Mouse (Mus musculus): ENCODE measurements around the gene Acadm. TPM values are rescaled to one million over a fixed set of nuclear protein-coding genes. Genes with fewer than 3 reads are reported as not detected.

Acadm gene
- polyA plus RNA-seq, 1 experiment from 2014 or later, result 45.7 TPM

- Histone ChIP-seq H3K27ac (ENCODE audit: low read depth) (no peak overlapping the region), H3K27me3 (ENCODE audit: insufficient read depth, low read length) (no peaks in the 10 kb centered on the region), H3K9ac (no peak overlapping the region), H3K4me1 (ENCODE audit: insufficient read depth) (no peaks in the 10 kb centered on the region), H3K36me3 (ENCODE audit: insufficient read depth) (no peaks in the 10 kb centered on the region), H3K4me3 (ENCODE audit: low read depth, low read length) (no peak overlapping the region), H3K4me2 (no peak overlapping the region), H3K9me3 (ENCODE audit: low read depth, low read length) (no peaks in the 10 kb centered on the region)
- peak; percentile 90 for TF ChIP-seq CTCF (IDR thresholded peaks at IDR 0.05; ENCODE audit: low read depth)
- DNase-seq, result peak; percentile 82
- ATAC-seq (ENCODE audit: insufficient read depth), result peak; percentile 65; the same call in 1 of the 2 replicates
- 94% methylated on average over 1 of the region's 1 CpGs for WGBS
These were observed 14.8 kb upstream of the Acadm start for GRCm38 (mm10) chr3:153959035-153959730.

DNA sequence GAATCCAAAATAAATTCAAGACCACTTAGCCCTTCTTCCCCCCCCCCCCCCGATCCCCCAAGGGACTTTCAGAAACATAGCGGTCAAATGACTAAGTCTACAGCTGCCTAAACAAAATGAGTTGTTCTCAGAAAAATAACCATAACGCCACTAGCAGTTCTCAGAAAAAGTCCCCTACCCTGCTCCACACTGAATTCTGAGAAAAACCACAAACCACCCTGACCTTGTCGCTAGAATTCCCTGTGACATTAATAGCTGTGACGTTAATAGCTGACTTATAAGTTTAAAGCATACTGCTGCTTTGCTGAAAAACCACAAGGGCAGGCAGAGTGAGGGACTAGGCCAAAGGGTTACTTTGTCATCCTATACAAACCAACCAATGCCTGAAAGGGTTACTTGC lies 13.5 kb upstream of the Acadm start:
- 79% methylated on average over 5 of the region's 5 CpGs for WGBS

GRCm38 (mm10) chr3:153948176-153948575 lies 3.7 kb upstream of the Acadm start:
- H3K9me3 ChIP-seq (ENCODE audit: low read depth, low read length), result no peaks in the 10 kb centered on the region
- H3K36me3 ChIP-seq (ENCODE audit: insufficient read depth), result no peaks in the 10 kb centered on the region
- ATAC-seq (ENCODE audit: insufficient read depth) (no peak), DNase-seq (no peak)
- no peak overlapping the region for H3K4me3 ChIP-seq (ENCODE audit: low read depth, low read length)
- TF ChIP-seq CTCF (IDR thresholded peaks at IDR 0.05; ENCODE audit: low read depth), result no peak
- H3K9ac ChIP-seq, result no peak overlapping the region
- no peaks in the 10 kb centered on the region for H3K27me3 ChIP-seq (ENCODE audit: insufficient read depth, low read length)
- 60% methylated on average over 2 of the region's 2 CpGs for WGBS
- no peak overlapping the region for H3K27ac ChIP-seq (ENCODE audit: low read depth)
- no peaks in the 10 kb centered on the region for H3K4me1 ChIP-seq (ENCODE audit: insufficient read depth)
- no peak overlapping the region for H3K4me2 ChIP-seq

More for the DNA sequence above, 13.5 kb upstream of the Acadm start:
- no peak for ATAC-seq (ENCODE audit: insufficient read depth)
- H3K36me3 ChIP-seq (ENCODE audit: insufficient read depth), result no peaks in the 10 kb centered on the region
- H3K9ac ChIP-seq, result no peak overlapping the region
- no peak overlapping the region for H3K4me3 ChIP-seq (ENCODE audit: low read depth, low read length)
- no peak for DNase-seq
- H3K4me2 ChIP-seq, result no peak overlapping the region
- H3K9me3 ChIP-seq (ENCODE audit: low read depth, low read length), result no peaks in the 10 kb centered on the region
- no peak overlapping the region for H3K27ac ChIP-seq (ENCODE audit: low read depth)
- no peak for TF ChIP-seq CTCF (IDR thresholded peaks at IDR 0.05; ENCODE audit: low read depth)
- H3K4me1 ChIP-seq (ENCODE audit: insufficient read depth), result no peaks in the 10 kb centered on the region
- H3K27me3 ChIP-seq (ENCODE audit: insufficient read depth, low read length), result no peaks in the 10 kb centered on the region

DNA sequence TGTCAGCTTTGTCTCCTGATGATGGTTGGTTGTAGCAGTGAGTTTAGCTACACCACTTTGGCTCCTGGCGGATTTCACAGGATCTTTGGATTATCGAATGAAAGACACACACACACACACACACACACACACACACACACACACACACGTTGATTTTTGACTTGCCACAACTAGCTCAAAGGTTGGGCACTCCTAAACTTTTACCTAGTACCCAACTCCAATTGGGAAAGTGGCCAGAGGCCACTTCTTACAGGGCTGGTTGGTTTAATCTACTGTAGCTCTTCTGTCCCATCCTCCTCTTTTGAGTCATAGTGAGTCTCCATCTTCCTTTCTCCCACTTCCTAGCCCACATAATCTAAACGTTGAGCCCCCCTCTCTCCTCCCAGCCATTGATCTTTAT lies 2.8 kb upstream of the Acadm start:
- H3K9me3 ChIP-seq (ENCODE audit: low read depth, low read length), result no peaks in the 10 kb centered on the region
- no peak for TF ChIP-seq CTCF (IDR thresholded peaks at IDR 0.05; ENCODE audit: low read depth)
- H3K9ac ChIP-seq, result no peak overlapping the region
- H3K4me3 ChIP-seq (ENCODE audit: low read depth, low read length), result no peak overlapping the region
- no peaks in the 10 kb centered on the region for H3K36me3 ChIP-seq (ENCODE audit: insufficient read depth)
- peaks cover 5% of the 10 kb centered on the region; the same call in 1 of the 2 replicates for H3K4me1 ChIP-seq (ENCODE audit: insufficient read depth)
- no peak for DNase-seq
- no peak for ATAC-seq (ENCODE audit: insufficient read depth)
- H3K27me3 ChIP-seq (ENCODE audit: insufficient read depth, low read length), result no peaks in the 10 kb centered on the region
- WGBS, result 55% methylated on average over 4 of the region's 4 CpGs
- H3K4me2 ChIP-seq, result no peak overlapping the region
- H3K27ac ChIP-seq (ENCODE audit: low read depth), result no peak overlapping the region

DNA sequence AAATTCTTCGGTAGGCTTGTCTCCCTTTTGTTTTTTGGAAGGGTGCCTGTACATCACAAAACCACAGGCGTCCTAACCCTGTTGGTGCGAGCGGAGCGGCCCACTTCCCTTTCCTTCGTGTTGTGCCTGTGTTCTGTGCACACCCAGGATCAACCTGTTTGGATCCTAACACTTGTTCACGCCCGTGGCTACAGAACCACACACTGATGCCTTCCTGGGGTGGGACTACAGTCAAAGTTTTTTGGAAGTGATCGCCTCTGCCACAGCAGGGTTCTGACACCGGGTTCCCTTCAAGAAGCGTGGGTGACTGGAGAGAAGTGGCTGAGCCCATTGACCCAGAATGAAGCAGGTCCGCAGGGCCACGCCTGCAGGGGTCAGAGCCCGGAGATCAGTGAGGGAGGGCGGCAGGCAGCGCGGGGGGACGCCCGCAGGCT lies 514 bp downstream of the Acadm start:
- Histone ChIP-seq H3K4me2 (peak overlapping the region; percentile 85), H3K36me3 (ENCODE audit: insufficient read depth) (peaks cover 4% of the 10 kb centered on the region; the same call in 1 of the 2 replicates), H3K27me3 (ENCODE audit: insufficient read depth, low read length) (no peaks in the 10 kb centered on the region), H3K4me1 (ENCODE audit: insufficient read depth) (peaks cover 5% of the 10 kb centered on the region; the same call in 1 of the 2 replicates), H3K9ac (peak overlapping the region; percentile 69), H3K27ac (ENCODE audit: low read depth) (peak overlapping the region; percentile 87), H3K9me3 (ENCODE audit: low read depth, low read length) (no peaks in the 10 kb centered on the region), H3K4me3 (ENCODE audit: low read depth, low read length) (peak overlapping the region; percentile 80)
- 0% methylated on average over 19 of the region's 19 CpGs for WGBS
- DNase-seq (no peak), ATAC-seq (ENCODE audit: insufficient read depth) (peak; percentile 76)
- no peak for TF ChIP-seq CTCF (IDR thresholded peaks at IDR 0.05; ENCODE audit: low read depth)

GRCm38 (mm10) chr3:153943003-153943640 lies 1.3 kb downstream of the Acadm start:
- H3K4me2 ChIP-seq, result peak overlapping the region; percentile 85
- H3K9ac ChIP-seq, result peak overlapping the region; percentile 69
- H3K27me3 ChIP-seq (ENCODE audit: insufficient read depth, low read length), result no peaks in the 10 kb centered on the region
- no peaks in the 10 kb centered on the region for H3K9me3 ChIP-seq (ENCODE audit: low read depth, low read length)
- peak overlapping the region; percentile 80 for H3K4me3 ChIP-seq (ENCODE audit: low read depth, low read length)
- DNase-seq (peak; percentile 84), ATAC-seq (ENCODE audit: insufficient read depth) (no peak)
- peaks cover 8% of the 10 kb centered on the region for H3K36me3 ChIP-seq (ENCODE audit: insufficient read depth)
- WGBS, result 14% methylated on average over 12 of the region's 12 CpGs
- peaks cover 5% of the 10 kb centered on the region; the same call in 1 of the 2 replicates for H3K4me1 ChIP-seq (ENCODE audit: insufficient read depth)
- TF ChIP-seq CTCF (IDR thresholded peaks at IDR 0.05; ENCODE audit: low read depth), result no peak
- peak overlapping the region; percentile 87; the same call in 1 of the 2 replicates for H3K27ac ChIP-seq (ENCODE audit: low read depth)

DNA sequence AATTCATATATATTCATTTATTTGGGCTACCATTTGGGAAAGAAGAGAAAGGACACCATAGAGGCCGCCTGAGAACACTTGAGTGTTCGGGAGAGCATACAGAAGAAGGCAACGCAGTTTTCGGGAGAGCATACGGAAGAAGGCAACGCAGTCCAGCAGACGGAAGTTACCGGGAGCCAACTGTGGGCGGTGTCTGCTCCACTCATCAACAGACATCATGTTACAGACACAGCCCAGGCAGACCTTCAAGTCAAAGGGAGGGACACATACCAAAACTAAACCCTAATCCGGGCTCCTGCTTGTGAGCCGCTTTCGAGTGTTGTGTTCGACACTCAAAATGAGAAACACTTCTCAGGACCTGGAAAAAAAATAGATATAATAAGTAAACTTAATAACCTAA lies 2.8 kb downstream of the Acadm start:
- H3K4me1 ChIP-seq (ENCODE audit: insufficient read depth), result peaks cover 5% of the 10 kb centered on the region; the same call in 1 of the 2 replicates
- no peak overlapping the region for H3K4me2 ChIP-seq
- ATAC-seq (ENCODE audit: insufficient read depth) (no peak), DNase-seq (no peak)
- no peaks in the 10 kb centered on the region for H3K9me3 ChIP-seq (ENCODE audit: low read depth, low read length)
- no peak overlapping the region for H3K9ac ChIP-seq
- no peaks in the 10 kb centered on the region for H3K27me3 ChIP-seq (ENCODE audit: insufficient read depth, low read length)
- H3K36me3 ChIP-seq (ENCODE audit: insufficient read depth), result peaks cover 22% of the 10 kb centered on the region
- no peak overlapping the region for H3K27ac ChIP-seq (ENCODE audit: low read depth)
- WGBS, result 93% methylated on average over 13 of the region's 13 CpGs
- TF ChIP-seq CTCF (IDR thresholded peaks at IDR 0.05; ENCODE audit: low read depth), result no peak
- H3K4me3 ChIP-seq (ENCODE audit: low read depth, low read length), result no peak overlapping the region

All from lung, embryonic 14.5 days (tissue).